Mouse (Mus musculus) naive thymus-derived CD4-positive, alpha-beta T cell, adult 5 months (primary cell): Measurements from ENCODE around the gene Gm614. TPM values are rescaled to one million over a fixed set of nuclear protein-coding genes. Genes with fewer than 3 reads are reported as not detected.

Experiments used
- polyA plus RNA-seq: library from polyadenylated mRNA; unstranded; fragments of 100-300 nt; shearing (Covaris generic); gene quantifications from one replicate; pipeline ENCODE4 v1.2.1, GENCODE M21; 2017

Gm614 gene
- polyA plus RNA-seq: 7.5 TPM

GRCm38 (mm10) chrX:101263892-101264291 is at the start of gene Gm614:
TSS of gene Gm614 (minus strand) at chrX:101263992.

DNA sequence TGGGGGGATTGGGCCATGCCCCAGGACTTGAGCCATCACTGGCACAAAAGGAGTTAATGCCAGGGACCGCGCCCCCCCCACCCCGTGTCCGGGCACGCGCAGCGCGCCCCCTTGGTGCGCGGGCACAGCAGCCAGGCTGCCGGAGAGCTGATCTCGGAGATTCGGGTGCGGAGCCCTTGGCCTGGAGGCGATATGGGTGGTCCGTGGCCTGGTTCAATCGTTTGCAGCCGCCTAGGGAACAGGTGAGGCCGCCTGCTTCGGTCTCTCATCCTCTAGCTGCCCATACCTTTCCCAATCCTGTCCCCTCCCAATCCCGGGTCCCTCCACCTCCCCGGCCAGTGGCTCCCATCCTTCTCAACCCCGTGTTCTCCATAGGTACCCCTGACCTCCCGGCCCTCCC is 35.3 kb upstream of the Gm614 start, which contains the start of gene Nlgn3:
Nlgn3 (plus strand) TSS at position 114 of the 400 bp plus-strand sequence.

DNA sequence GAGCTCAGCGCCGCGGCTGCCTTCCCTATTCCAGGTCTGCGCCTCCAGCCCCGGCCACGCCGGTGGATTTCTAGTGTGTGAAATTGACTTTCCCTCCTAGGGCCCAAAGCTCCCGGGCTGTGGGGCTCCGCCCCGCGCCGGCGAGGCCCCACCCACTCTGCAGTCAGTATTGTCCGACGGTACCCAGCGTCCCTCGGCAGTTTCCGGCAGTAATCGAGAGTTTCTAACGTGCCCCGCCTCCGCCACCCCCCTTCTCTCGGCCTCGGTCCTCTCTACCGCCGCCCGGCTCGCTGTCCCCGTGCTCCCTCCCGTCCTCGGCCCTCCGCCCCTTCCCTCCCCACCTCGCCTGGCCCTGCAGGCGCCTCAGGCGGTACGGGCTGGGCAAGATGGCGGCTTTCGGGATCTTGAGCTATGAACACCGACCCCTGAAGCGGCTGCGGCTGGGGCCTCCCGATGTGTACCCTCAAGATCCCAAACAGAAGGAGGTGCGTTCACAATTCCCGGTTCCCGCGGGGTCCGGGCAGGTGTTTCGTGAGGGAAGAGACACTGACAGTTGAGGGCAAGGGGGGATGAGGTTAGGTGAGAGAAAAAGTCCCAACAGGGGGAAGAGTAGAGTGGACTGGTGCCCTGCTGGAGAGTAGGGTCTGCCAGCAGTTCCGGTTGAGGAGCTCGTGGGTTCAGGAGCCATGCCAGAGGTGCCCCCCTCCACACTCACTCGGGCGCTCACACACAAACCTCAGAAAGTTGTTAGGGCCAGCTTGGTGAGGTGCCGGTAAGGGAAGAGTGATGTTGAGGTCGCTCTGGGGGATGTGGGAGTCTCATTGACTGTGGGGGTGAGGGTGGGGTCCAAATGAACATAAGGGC is 10.3 kb upstream of the Gm614 start, which contains the start of gene Med12:
Med12 (plus strand) TSS at position 156 of the 864 bp plus-strand sequence.

GRCm38 (mm10) chrX:101268755-101269124 is 4.9 kb upstream of the Gm614 start, which contains the start of gene Gm20489:
TSS of gene Gm20489 (minus strand) at chrX:101269023.

GRCm38 (mm10) chrX:101268025-101268754 is 4.4 kb upstream of the Gm614 start, which contains the start of gene Il2rg:
TSS of gene Il2rg (minus strand) at chrX:101268255.

GRCm38 (mm10) chrX:101253952-101254729 is 9.7 kb downstream of the Gm614 start, which contains the start of gene Foxo4:
TSS of gene Foxo4 (plus strand) at chrX:101254528.

GRCm38 (mm10) chrX:101221834-101222795 is 41.7 kb downstream of the Gm614 start, which contains the start of gene Snx12:
TSS of gene Snx12 (minus strand) at chrX:101222563.

Other genes with a start within 250 kb of the Gm614 start
- 0.10 TPM for gene Tex11, start 204.3 kb downstream of the Gm614 start, polyA plus RNA-seq
- 0.80 TPM for gene Slc7a3, start 178.0 kb downstream of the Gm614 start, polyA plus RNA-seq
- 50.5 TPM for gene Snx12, start 41.4 kb downstream of the Gm614 start, polyA plus RNA-seq
- gene Foxo4, start 9.5 kb downstream of the Gm614 start, polyA plus RNA-seq: 2.2 TPM
- gene Il2rg, start 4.3 kb upstream of the Gm614 start, polyA plus RNA-seq: 1,237 TPM
- gene Gm20489, start 5.0 kb upstream of the Gm614 start, polyA plus RNA-seq: not detected
- gene Med12, start 10.0 kb upstream of the Gm614 start, polyA plus RNA-seq: 83.5 TPM
- not detected for gene Nlgn3, start 35.2 kb upstream of the Gm614 start, polyA plus RNA-seq
- not detected for gene Gjb1, start 112.4 kb upstream of the Gm614 start, polyA plus RNA-seq
- gene Zmym3, start 156.9 kb upstream of the Gm614 start, polyA plus RNA-seq: 9.5 TPM
- 251 TPM for gene Nono, start 165.3 kb upstream of the Gm614 start, polyA plus RNA-seq
- not detected for gene Itgb1bp2, start 185.1 kb upstream of the Gm614 start, polyA plus RNA-seq